Mouse (Mus musculus) liver, postnatal 0 days (tissue): ENCODE measurements around the gene Slc26a8. TPM values are rescaled to one million over a fixed set of nuclear protein-coding genes. Genes with fewer than 3 reads are reported as not detected.

Experiments used
- ATAC-seq: fragments of 200-750 bp; cut with Nextera tagmentation; 2 replicates; pipeline ENCODE4 v1.8.0; 2017; ENCODE audit warnings: mild to moderate bottlenecking, moderate library complexity
- DNase-seq: peaks from one replicate; pipeline ENCODE4 v3.0.0-alpha.2; 2016
- H3K27ac ChIP-seq: fragments of 300-500 bp; sonication (generic); 2 replicates; pipeline ENCODE4 v1.5.1; 2014; ENCODE audit warnings: antibody characterized with exemption, moderate library complexity, mild to moderate bottlenecking, low read depth
- H3K27me3 ChIP-seq: fragments of 300-500 bp; sonication (generic); 2 replicates; pipeline ENCODE4 v1.6.1; 2014; ENCODE audit warnings: low read length, control low read depth, mixed read lengths; ENCODE audit not compliant: insufficient read depth
- H3K36me3 ChIP-seq: fragments of 300-500 bp; sonication (generic); replicated peaks from 2 replicates; pipeline ENCODE4 v1.6.1; 2014; ENCODE audit warnings: mild to moderate bottlenecking, control low read depth, low read length, moderate library complexity, mixed read lengths; ENCODE audit not compliant: insufficient read depth
- H3K4me1 ChIP-seq: fragments of 300-500 bp; sonication (generic); 2 replicates; pipeline ENCODE4 v1.6.1; 2014; ENCODE audit warnings: antibody characterized with exemption, mild to moderate bottlenecking, control low read depth; ENCODE audit not compliant: insufficient read depth
- H3K4me2 ChIP-seq: fragments of 300-500 bp; sonication (generic); 2 replicates; pipeline ENCODE4 v1.6.1; 2014; ENCODE audit warnings: low read depth, mild to moderate bottlenecking, low read length, moderate library complexity, mixed read lengths
- H3K4me3 ChIP-seq: fragments of 300-500 bp; sonication (generic); 2 replicates; pipeline ENCODE4 v1.5.1; 2014; ENCODE audit warnings: low read depth, low read length
- H3K9ac ChIP-seq: fragments of 300-500 bp; sonication (generic); replicated peaks from 2 replicates; pipeline ENCODE4 v1.6.1; 2014; ENCODE audit warnings: mild to moderate bottlenecking, moderate library complexity
- H3K9me3 ChIP-seq: fragments of 300-500 bp; sonication (generic); 2 replicates; pipeline ENCODE4 v1.6.1; 2016; ENCODE audit warnings: mild to moderate bottlenecking, control low read depth, low read length, mixed read lengths
- CTCF ChIP-seq: sonication (generic); IDR thresholded peaks from 2 replicates; pipeline ENCODE4 v1.5.1; 2016; ENCODE audit warnings: antibody characterized with exemption, low read depth
- EP300 ChIP-seq: IDR thresholded peaks from 2 replicates; pipeline ENCODE4 v1.6.1; 2016; ENCODE audit warnings: antibody characterized with exemption, low read depth, mild to moderate bottlenecking
- WGBS: fragments of 180-500 bp; shearing (Covaris S2); extraction: QIAGEN DNeasy Blood & Tissue Kit; methylation state at CpG from one replicate; pipeline ENCODE4 v1.1.7; 2014; ENCODE audit not compliant: insufficient replicate concordance; 5-methylcytosine and 5-hydroxymethylcytosine counted together
- polyA plus RNA-seq: library from polyadenylated mRNA; unstranded; fragments of >200 nt; fragmentation: Nextera tagmentation; extraction: Ambion mirVana; gene quantifications from 2 replicates; pipeline ENCODE4 v1.2.1, GENCODE M21; 2015

Slc26a8 gene
- polyA plus RNA-seq, 1 experiment from 2014 or later, result 0.51 TPM

GRCm38 (mm10) chr17:28628248-28629124 is 61.5 kb downstream of the Slc26a8 start:
- WGBS, result 46% methylated on average over 10 of the region's 10 CpGs
- Histone ChIP-seq H3K9me3 (no peaks in the 10 kb centered on the region), H3K4me3 (no peak overlapping the region), H3K27me3 (no peaks in the 10 kb centered on the region), H3K4me2 (no peak overlapping the region), H3K27ac (no peak overlapping the region), H3K36me3 (no peaks in the 10 kb centered on the region), H3K9ac (no peak overlapping the region), H3K4me1 (no peaks in the 10 kb centered on the region)
- DNase-seq, result no peak
- TF ChIP-seq EP300 (no peak), CTCF (no peak)
- ATAC-seq, result no peak

GRCm38 (mm10) chr17:28626937-28627336 is 63.1 kb downstream of the Slc26a8 start:
- H3K4me2 ChIP-seq, result no peak overlapping the region
- H3K27me3 ChIP-seq, result no peaks in the 10 kb centered on the region
- peaks cover 4% of the 10 kb centered on the region; the same call in 1 of the 2 replicates for H3K4me1 ChIP-seq
- no peak for TF ChIP-seq CTCF
- TF ChIP-seq EP300, result no peak
- H3K36me3 ChIP-seq, result no peaks in the 10 kb centered on the region
- no peak overlapping the region for H3K27ac ChIP-seq
- H3K4me3 ChIP-seq, result no peak overlapping the region
- no peak overlapping the region for H3K9ac ChIP-seq
- DNase-seq (no peak), ATAC-seq (no peak)
- WGBS, result 75% methylated on average over 2 of the region's 2 CpGs
- H3K9me3 ChIP-seq, result no peaks in the 10 kb centered on the region

- no peak overlapping the region for H3K27ac ChIP-seq
- no peaks in the 10 kb centered on the region for H3K9me3 ChIP-seq
- WGBS, result 79% methylated on average over 15 of the region's 15 CpGs
- no peak overlapping the region for H3K4me2 ChIP-seq
- DNase-seq (no peak), ATAC-seq (no peak)
- no peak overlapping the region for H3K9ac ChIP-seq
- peaks cover 15% of the 10 kb centered on the region for H3K4me1 ChIP-seq
- H3K4me3 ChIP-seq, result no peak overlapping the region
- TF ChIP-seq EP300 (no peak), CTCF (no peak)
- no peaks in the 10 kb centered on the region for H3K27me3 ChIP-seq
- H3K36me3 ChIP-seq, result no peaks in the 10 kb centered on the region
Measured at GRCm38 (mm10) chr17:28625327-28625726, 64.7 kb downstream of the Slc26a8 start.

GRCm38 (mm10) chr17:28624841-28625240 is 65.2 kb downstream of the Slc26a8 start:
- ATAC-seq, result no peak
- no peak overlapping the region for H3K4me2 ChIP-seq
- H3K9ac ChIP-seq, result no peak overlapping the region
- no peak overlapping the region for H3K27ac ChIP-seq
- H3K4me1 ChIP-seq, result peaks cover 15% of the 10 kb centered on the region
- WGBS, result 53% methylated on average over 2 of the region's 2 CpGs
- no peaks in the 10 kb centered on the region for H3K9me3 ChIP-seq
- no peaks in the 10 kb centered on the region for H3K27me3 ChIP-seq
- TF ChIP-seq EP300 (no peak), CTCF (no peak)
- DNase-seq, result no peak
- H3K4me3 ChIP-seq, result no peak overlapping the region
- H3K36me3 ChIP-seq, result peaks cover 3% of the 10 kb centered on the region; the same call in 1 of the 2 replicates

GRCm38 (mm10) chr17:28622300-28622759 is 67.7 kb downstream of the Slc26a8 start, which contains the start of gene Srpk1:
TSS of gene Srpk1 (minus strand) at chr17:28622709.
- H3K4me1 ChIP-seq, result peaks cover 29% of the 10 kb centered on the region
- TF ChIP-seq EP300, result no peak
- TF ChIP-seq CTCF, result no peak
- peak within 1 kb of the TSS; percentile 87 for H3K27ac ChIP-seq
- H3K9ac ChIP-seq, result peak within 1 kb of the TSS; percentile 95
- ATAC-seq, result peak; percentile 91
- H3K36me3 ChIP-seq, result peaks cover 6% of the 10 kb centered on the region; the same call in 1 of the 2 replicates
- H3K27me3 ChIP-seq, result no peaks in the 10 kb centered on the region
- under 1% methylated on average over 38 of the region's 53 CpGs for WGBS
- peak; percentile 93 for DNase-seq
- no peaks in the 10 kb centered on the region for H3K9me3 ChIP-seq
- H3K4me2 ChIP-seq, result peak within 1 kb of the TSS; percentile 83
- H3K4me3 ChIP-seq, result peak within 1 kb of the TSS; percentile 93

- Histone ChIP-seq H3K4me3 (peak overlapping the region; percentile 93), H3K9ac (peak overlapping the region; percentile 95), H3K4me2 (peak overlapping the region; percentile 83), H3K9me3 (no peaks in the 10 kb centered on the region), H3K36me3 (peaks cover 6% of the 10 kb centered on the region; the same call in 1 of the 2 replicates), H3K27ac (peak overlapping the region; percentile 87), H3K27me3 (no peaks in the 10 kb centered on the region), H3K4me1 (peaks cover 32% of the 10 kb centered on the region)
- TF ChIP-seq EP300 (no peak), CTCF (no peak)
- DNase-seq (peak; percentile 73), ATAC-seq (peak; percentile 71)
- under 1% methylated on average over 67 of the region's 78 CpGs for WGBS
Measured at GRCm38 (mm10) chr17:28621381-28622299, 68.4 kb downstream of the Slc26a8 start.
